Mouse (Mus musculus) adrenal gland, adult 2 months (tissue): ENCODE measurements around the gene Camta1. TPM values are rescaled to one million over a fixed set of nuclear protein-coding genes. Genes with fewer than 3 reads are reported as not detected.
"Not testable (repeated sequence)": the region's sequence is repeated elsewhere in the genome, so short reads cannot be mapped to it uniquely, and the experiment has no call there.

ENCODE experiments used
- DNase-seq: peaks from one replicate; pipeline ENCODE4 v3.0.0; 2021
- polyA plus RNA-seq: library from polyadenylated mRNA; depleted of rRNA; stranded (reverse); fragments of >200 nt; gene quantifications from 2 replicates; pipeline ENCODE4 v1.2.3, GENCODE M21; 2012
- total RNA-seq, 2 experiments: library from RNA; stranded (reverse); gene quantifications; 2 replicates each; pipeline ENCODE4 v1.2.3; 2021

The Camta1 gene
- total and polyA plus RNA-seq, 3 experiments = 8.5 to 35.0 (median 24.0) TPM

DNA sequence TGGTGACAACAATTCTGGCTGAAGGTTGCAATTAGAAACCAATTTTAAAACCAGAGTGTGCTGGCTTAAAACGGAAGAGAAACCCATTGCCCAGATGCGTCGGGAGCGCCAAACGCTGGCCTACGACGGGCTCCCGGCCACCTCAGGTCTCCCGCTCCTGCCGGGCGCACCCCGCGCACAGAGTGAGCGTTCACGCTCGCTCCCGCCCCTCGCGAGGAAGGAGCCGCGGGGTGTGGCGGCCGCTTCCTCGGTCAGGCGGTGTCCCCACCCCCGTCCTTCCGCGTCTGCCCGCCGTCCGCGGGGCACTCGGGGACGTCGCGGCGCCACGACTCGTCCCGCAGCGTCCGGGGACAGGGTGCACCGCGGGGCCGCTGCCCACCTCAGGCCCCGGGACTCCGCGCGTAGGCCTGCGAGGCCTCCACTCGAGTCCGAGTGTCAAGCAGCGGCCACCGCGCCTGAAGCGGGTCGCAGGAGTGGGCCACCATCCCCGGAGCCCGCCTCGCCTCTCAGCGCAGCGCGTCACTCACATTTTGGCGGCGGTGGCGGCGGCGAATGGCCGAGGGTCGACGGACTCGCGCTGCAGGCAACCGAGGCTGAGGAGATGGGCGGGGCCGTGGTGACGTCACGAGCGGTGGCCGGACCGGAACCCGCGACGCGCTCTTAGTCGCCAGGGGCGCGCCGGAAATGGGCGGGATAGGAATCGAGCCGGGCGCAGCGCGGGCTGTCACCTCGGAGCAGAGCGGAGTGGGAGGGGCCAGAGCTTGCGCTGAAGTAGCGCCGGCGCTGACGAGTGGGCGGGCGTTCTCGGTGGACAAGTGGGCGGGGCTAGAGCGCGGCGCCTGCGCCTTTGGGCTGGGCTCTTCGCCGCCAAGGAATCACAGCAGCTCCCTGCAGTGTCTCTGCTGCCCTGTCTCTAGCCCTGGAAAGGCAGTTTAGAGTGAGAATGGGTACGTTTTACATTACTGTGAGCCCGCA lies 804.0 kb downstream of the Camta1 start, which contains the start of gene Vamp3:
TSS of gene Vamp3 (minus strand) at position 617 of the 975 bp plus-strand sequence.
- peak; percentile 99 for DNase-seq

DNA sequence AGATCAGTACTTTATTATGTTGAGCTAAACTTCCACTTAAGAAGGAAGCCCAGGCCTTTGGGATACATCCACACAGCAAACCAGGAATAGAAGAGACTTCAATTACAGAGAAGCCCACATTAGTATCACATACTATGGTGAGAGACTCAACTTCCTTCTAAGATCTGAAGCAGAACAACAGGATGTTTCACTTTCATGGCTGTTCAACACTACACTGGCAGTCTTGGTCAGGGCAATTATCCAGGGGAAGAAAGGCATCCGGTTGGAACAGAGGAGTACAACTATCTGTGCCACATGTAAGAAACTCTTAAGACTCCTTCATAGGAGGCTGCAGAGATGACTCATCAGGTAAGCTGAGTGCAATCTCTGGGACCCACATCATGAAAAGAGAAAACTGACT lies 810.5 kb downstream of the Camta1 start:
- no peak for DNase-seq

DNA sequence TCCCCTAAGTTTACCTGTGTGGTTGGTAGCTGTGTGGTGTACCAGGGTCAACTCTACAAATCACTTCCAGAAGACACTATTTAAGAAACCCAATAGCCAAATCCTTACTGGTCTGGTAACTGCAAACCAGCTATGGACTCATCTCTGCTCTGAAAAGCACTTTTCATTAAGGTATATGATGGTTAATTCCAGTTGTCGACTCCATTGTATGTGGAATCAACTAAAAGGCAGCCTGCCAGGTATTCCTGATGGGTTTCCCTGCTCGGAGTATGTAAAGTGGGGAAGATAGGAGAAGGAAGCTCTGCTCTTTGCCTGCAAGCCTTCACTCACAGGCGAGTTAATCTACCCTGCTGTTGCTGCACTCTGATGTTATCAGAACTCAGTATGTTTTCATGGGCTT lies 815.2 kb downstream of the Camta1 start:
- no peak for DNase-seq

DNA sequence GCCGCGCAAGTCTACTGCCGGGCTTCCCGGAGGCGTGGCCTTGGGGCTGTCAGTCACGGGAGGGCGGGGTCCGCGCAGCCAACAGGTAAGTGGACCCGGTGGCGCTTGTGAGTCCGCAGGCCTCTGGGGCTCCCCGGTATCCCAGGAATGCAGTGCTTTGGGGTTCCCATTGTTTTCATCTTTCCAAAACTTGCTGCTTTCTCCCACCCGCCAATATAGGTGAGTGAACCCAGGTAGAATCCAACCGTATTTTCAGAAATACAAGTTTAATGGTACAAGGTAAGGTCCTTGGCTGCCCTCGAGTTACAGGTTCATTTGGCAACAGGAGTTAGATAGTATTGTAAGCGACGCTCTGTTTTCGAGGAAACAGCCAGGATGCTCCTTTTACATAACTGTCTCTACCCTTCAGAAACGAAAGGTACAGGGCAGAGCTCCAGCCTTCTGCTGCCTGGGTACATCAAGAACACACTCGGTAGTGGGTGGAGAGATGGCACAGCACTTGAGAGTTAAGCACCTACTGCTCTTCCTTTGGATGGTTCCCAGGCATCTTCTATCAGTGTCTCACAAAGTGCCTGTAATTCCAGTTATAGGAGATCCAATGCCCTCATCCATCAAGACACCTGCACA lies 816.6 kb downstream of the Camta1 start:
- DNase-seq = no peak

DNA sequence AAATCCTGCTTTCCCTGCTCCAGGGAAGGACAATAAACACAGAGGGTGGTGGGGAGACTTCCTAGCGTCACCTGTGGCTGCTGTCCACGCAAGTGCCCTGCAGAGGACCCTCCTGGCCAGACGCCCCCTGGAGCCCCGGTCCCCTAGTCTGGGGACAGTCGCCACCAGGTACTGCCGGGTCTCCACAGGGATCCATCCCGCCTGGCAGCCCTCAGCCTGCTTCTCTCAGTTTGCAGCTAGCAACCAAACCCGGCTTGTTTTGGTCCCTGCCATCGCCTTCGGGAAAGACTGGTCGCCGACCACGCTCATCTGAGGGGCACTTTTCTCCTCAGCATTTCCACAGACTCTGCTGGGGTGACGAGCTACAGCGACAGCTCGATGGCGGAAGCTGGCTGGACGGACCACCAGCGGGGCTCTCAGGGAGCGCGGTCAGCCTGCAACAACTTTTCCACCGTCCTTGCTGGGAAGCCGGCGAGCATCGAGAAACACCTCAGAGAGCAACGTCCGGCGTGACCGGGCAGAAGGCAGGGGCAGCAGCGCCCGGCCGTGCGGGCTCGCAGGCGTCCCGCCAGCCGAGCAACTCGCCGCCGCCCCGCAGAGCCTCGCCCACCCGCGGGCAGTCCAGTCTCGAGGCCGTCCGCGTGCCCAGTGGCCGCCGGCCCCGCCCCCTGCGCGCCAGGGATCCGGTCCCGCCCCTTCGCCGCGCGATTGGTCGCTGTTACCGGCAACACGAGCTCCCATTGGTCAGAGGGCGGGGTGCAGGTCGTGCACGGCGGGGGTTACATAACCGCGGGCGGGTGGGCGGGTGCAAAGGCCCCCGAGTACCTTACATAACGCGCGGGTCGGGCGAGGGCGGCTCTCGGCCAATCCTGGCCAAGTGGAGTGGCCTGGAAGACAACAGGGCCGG lies 817.4 kb downstream of the Camta1 start, which contains the start of gene Per3:
TSS of gene Per3 (minus strand) at position 629 of the 907 bp plus-strand sequence.
- peak; percentile 99 for DNase-seq

DNA sequence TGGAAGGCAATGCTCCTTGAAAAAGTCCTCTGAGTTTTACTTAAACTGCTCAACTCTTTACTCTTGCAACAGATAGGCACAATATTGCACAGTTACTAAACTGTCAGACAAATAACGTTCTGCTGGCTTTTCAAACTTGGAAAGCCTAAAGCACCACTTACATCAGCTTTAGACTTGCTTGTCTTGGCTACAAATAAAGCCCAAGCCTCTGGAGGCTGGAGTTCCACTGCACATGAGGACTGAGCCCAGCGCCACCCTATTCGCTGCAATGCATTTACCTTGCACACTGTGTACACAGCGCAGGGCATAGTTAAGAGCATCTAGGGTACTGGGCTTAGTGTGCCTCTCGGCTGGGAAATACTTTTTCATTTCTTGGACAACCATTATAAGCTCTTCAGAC lies 818.4 kb downstream of the Camta1 start:
- DNase-seq = peak; percentile 25

DNA sequence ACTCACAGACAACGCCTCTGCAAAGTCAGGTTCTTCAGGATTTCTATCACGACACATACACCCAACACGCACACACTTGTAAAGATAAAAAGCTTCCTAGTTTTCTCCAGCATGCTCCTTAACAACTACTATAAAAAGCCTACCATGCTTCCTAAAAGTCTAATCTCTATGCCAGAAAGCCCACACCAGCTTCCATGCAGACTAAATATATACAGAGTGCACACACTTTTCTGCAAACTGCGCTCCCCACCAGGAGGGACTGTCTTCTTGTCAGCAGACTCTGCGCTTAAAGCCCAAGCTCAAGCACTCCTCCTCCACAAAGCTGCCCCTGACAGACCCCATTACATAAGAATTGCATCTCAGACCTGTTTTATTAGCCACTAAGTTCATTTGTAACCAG lies 820.2 kb downstream of the Camta1 start:
- DNase-seq = no peak

DNA sequence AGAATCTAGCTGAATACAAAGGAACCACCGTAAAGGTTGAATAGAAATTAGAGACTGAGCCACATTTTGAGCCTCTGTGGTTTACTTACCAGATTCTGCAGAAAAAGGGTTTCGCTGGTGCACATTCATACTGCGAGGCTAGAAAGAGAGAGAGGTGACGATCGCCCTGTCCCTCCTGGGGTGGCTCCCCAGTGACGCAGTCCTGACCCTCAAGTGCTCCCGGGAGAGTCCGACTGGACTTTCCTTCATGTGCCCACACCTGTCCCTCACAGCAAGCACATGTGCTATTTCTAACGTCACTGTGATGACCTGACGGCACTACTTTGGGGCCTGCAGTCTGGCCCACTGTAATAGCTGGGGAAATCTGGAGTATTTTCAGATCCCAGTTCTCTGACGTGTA lies 823.9 kb downstream of the Camta1 start:
- no peak for DNase-seq

DNA sequence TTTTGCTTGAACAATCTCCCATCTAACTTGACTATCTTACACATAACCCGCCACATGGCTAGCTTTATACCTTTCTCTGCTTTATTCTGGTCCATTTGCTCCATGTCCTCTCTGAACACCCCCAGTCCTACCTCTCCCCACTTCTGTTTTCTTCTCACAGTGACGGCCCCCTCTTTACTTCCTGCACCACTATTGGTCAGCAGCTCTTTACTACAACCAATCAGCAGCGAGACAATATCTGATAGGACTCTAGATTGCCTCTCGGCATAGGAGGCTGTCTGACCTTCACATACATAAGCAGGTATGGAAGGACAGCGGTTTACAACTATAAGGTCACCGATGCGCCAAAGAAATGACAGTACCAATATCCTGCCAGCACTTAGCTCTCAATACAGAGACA lies 825.2 kb downstream of the Camta1 start:
- no peak for DNase-seq

DNA sequence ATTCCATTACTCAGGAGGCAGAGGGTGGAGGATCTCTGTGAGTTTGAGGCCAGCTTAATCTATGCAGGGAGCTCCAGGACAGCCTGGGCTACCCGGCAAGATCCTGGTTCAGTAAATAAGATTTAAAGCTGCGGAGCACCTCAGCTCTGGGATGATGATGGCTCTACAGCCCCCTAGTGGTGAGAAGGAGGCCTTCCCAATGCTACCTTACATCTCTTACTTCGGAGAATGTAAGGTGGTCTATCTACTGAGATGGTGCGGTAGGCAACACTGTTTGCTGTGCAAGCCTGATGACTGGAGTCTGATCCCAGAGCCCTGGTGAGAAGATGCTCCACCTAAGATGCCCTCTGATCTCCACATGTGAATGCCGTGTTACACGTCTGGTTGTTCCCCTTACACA lies 834.7 kb downstream of the Camta1 start:
- peak; percentile 10 for DNase-seq

DNA sequence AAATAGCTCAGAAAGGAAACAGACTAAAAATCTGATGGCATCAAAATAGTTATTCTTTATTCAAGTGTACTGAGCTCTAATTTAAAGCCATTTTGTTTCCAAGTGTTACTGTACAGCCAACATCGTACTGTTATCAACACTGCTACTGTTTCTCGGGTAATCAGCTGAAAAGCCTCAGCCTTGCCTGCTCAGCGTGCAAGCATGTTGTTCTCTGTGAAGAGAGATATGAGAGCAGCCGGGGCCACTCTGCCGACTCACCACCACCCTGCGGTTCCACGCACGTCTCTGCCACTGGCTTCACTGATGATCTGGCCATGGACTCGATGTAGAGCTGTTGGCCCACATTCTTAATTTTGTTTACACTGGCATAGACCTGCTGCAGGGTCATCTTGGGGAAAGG lies 837.5 kb downstream of the Camta1 start:
- DNase-seq = no peak

DNA sequence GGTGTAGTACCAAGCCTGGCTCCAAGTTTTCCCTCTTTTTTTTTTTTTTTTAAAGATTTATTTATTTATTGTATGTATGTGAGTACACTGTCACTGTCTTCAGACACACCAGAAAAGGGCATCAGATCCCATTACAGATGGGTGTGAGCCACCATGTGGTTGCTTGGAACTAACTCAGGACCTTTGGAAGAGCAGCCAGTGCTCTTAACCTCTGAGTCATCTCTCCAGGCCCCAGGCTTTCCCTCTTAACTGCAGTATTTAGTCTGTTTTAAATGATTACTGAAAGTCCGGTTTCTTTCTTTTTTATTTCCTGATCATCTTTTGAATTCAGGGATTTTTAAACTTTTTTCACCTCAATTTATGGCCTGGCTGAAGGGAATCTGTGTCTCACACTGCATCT lies 844.3 kb downstream of the Camta1 start:
- DNase-seq = not testable (repeated sequence)

DNA sequence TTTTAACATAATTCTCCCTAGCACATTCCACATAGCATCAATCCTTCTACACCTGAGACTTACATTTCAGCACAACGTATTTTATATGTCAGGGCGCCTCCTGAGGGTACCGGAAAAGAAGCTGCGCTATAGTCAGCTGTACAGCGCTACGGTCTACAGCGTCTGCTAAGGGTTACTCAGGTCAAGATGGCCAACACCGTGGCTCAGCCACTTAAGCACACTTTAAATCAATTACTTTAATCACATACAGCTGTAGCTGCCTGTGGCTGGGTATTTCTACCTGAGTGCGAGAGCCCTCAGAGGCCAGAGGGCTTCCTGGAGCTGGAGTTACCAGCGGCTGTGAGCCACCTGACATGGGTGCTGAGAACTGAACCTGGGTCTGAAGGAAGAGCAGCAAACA lies 845.7 kb downstream of the Camta1 start:
- no peak for DNase-seq

DNA sequence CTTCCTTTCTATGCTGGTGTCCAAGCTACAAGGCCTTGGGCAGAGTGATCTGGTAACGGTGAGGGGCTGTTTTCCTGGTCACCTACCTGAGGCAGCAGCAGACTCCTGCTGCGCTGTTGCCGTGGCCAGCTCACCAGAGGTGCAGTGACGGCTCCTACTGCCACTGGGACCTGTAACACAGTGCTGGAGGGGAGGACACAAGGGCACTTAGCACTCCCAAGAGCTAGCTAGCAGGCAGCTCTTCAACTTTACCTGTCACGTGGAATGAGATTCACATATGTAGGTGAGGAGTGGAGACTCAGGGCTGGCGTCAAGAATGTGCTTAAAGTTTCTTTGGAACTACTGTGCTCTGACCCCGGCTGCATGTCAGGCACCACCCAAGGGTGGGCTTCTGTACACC lies 851.4 kb downstream of the Camta1 start:
- DNase-seq = no peak

DNA sequence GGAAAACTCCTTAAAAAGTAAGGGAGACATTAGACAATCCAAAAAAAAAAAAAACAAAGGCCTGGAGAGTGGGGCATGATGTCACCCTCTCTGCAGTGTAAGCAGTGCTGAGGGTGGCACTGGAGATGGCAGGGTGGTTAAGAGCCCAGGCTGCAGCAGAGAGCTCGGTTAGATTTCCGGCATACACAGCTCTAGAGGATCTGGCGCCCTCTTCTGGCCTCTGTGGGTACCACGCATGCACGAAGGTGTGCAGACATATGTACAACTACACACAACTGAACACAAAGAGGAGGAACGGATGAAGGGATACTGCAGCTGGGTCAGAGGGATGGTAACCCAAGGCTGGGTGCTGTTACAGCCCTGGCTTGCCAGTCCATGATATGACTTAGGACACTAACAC lies 854.7 kb downstream of the Camta1 start:
- peak; percentile 5 for DNase-seq

DNA sequence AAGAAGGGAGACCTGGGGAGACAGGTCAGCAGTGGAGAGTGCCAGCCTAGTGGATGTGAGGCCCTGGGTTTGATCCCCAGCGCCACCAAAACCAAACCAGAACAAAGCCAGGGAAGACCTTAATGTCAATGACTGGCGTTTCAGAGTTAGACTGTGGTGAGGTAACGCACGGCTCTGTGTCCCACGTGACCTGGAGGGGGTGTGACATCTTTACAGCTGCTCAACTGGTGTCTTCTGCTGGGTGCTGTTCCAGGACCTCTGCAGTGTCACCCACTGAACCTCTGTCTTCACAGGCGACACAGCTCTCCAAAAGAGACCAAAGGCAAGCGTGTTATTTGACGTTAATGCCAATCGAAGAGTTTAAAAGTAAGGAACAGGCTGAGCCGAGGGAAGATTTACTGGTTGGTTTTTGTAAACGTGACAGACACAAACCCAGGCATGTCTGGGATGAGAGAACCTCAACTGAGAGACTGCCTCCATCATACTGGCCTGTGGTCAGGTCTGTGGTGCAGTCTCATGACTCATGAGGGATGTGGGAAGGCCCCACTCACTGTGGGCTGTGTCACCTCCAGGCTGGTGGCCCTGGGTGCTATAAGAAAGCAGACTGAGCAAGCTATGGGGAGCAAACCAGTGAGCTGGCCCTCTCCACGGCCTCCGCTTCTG lies 855.9 kb downstream of the Camta1 start:
- DNase-seq = no peak

DNA sequence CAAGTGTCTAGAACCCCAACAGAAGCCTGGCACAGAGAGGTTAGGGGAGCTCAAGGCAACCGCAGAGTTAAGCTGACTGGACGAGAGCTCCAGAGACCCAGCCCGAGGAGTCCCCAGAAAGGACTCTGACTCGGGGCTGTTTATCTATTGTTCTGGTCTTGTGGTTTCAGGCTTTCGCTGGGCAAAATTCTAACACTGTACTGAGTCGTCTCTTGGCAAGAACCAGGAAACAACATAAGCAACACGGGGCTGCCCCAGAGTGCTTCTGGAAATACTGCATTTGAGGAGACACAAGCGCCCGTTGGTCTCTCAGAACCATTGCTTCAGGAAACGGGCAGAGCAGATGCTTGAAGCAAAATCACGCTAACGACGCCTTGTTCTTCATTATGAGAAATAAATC lies 860.3 kb downstream of the Camta1 start:
- DNase-seq = no peak

DNA sequence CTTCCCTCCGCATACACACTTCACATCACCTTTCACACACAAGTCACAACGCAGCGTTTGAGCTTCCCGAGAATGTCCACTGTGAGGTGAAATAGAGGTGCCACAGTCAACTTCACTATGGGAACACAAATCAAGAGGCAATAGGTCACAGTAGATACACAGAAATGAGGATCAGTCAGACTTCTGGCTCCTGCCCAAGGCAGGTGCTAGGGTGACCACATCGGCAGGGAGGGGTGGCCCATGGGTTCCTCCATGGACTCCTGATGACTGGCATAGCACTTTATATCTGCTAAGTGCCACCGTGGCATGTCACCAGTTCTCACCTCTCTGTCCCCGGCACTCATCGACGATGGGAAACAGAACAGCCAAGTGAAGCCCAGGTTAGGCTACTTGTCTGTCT lies 863.0 kb downstream of the Camta1 start:
- no peak for DNase-seq

DNA sequence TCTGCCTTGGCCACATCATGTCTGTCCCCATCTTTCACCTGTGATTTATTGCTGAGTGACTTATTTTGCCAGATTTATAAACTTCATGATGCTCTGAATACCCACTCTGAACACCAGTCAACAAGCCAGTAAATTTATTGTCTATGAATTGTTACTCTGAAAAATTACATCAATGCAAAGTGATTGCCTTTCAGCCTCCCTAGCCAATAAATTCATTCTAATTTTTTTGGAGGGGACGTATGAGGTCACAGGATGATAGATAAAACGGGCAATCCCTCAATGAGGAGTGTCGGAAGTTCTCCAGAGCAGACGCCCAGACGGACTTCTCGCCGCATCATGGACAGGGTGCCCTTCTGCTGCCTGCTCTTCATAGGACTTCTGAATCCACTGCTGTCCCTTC lies 864.9 kb downstream of the Camta1 start, which contains the start of gene Uts2:
TSS of gene Uts2 (plus strand) at position 301 of the 400 bp plus-strand sequence.
- DNase-seq = no peak

DNA sequence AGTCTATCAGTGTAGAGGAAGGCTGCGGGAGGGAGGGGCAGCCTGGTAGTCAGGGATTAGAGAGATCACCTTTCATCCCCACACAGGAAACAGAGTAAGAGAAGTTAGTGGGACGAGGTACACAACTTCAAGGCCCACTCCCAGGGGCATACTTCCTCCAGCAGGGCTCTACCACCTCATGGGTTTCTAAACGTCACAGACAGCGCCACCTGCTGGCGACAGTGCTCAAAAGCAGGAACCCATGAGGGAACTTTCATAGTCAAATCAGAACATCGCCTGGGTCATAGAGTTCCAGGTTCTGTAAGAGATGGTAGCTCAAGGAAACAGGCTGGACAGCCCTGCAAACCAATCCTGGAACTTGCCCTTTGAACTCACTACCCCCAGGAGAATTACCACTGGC lies 871.5 kb downstream of the Camta1 start:
- peak; percentile 19 for DNase-seq

DNA sequence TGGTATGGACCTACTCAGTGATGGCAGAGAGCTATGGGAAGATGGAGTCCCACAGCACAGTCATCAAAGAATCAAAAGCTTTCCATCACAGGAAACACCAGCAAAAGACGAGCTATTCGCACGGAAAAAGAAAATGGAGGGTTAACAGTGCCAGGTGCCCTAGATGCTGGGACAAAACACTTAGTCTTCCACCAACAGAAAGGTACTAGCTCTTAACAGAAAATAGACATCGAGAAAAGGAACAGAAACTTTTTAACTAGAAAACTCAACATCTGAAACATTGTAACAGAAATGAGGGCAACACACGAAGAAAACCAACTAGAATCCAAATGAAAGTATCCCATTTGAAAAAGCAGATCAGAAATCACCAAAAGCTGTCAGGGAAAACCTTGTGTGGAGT lies 881.5 kb downstream of the Camta1 start:
- no peak for DNase-seq

DNA sequence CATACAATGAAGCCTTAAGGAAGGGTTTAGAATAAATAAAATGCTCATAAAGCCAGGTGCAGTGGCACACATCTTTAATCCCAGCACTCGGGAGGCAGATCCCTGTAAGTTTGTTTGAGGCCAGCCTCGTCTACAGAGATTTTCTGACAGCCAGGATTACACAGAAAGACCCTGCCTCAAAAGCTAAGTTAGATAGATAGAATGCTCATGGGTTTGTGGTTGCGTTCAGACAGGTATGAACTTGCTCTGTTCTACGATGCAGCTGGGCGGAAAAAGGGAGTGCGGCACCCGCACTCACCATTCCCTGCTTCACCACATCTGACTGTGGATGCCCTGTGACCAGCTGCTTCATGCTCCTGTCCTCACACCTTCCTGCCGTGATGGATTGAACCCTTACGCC lies 882.2 kb downstream of the Camta1 start:
- DNase-seq = no peak
